Comparison of ENCODE assay signal across 8 mouse cellular contexts in genomic region chr2:30594641-30595379, GRCm38 (mm10). TPM values are rescaled to one million over a fixed set of nuclear protein-coding genes. Genes with fewer than 3 reads are reported as not detected.
DNase-seq lines count a peak whose midpoint lies in the region; ATAC-seq and TF ChIP-seq lines count a peak whose summit lies in the region.

Gene Cstad, plus strand, starts transcription at chr2:30595040.

- CTCF ChIA-PET in Patski (lab: Charles Lee), result interaction anchor here (0.8 to 1.2 kb wide), 3 partner anchors 20 to 200 kb away, joined by 3 read pairs; no protein-coding TSS in a partner anchor

- H3K9me3 ChIP-seq in hindbrain, embryonic 14.5 days (ENCODE audit: control insufficient read depth, low read length), result no peaks in the 10 kb centered on the region

- peaks cover 15% of the 10 kb centered on the region for H3K4me1 ChIP-seq in hindbrain, embryonic 14.5 days (replicated peaks; ENCODE audit: control insufficient read depth, insufficient read depth, low read length)

- no peaks in the 10 kb centered on the region for H3K36me3 ChIP-seq in hindbrain, embryonic 14.5 days (replicated peaks; ENCODE audit: control insufficient read depth, insufficient read depth)

- WGBS in hindbrain, embryonic 14.5 days, result 1% methylated on average over 39 of the region's 39 CpGs

- POLR2A ChIA-PET in Patski (lab: Charles Lee), result interaction anchor here (0.6 to 6.0 kb wide), 16 partner anchors 11 to 190 kb away, joined by 3 to 65 read pairs (median 4); partner anchors contain the start of gene Ier5l

- peak within 1 kb of the TSS; percentile 70 for H3K9ac ChIP-seq in hindbrain, embryonic 14.5 days

- H3K27me3 ChIP-seq in Patski, result no peaks in the 10 kb centered on the region
- H3K27me3 ChIP-seq in hindbrain, embryonic 14.5 days (ENCODE audit: control insufficient read depth, insufficient read depth, low read length), result no peaks in the 10 kb centered on the region

- in situ Hi-C loops in Patski (cut with MboI; ENCODE audit: low pct_unique_long_range_greater_than_20kb), result loop anchor here (5.0 kb wide), 2 partner anchors 113 to 122 kb away; no protein-coding TSS in a partner anchor

- peak within 1 kb of the TSS; percentile 60 for H3K4me2 ChIP-seq in hindbrain, embryonic 14.5 days (replicated peaks)

- ATAC-seq in Patski, result peak; percentile 33
- peak; percentile 64 for ATAC-seq in hindbrain, embryonic 14.5 days (ENCODE audit: low FRiP score)

- no peak for TF ChIP-seq CTCF in Patski (IDR thresholded peaks at IDR 0.05)

- H3K4me3 ChIP-seq in hindbrain, embryonic 14.5 days (replicated peaks; ENCODE audit: low read length), result peak within 1 kb of the TSS; percentile 40

- H3K27ac ChIP-seq in hindbrain, embryonic 14.5 days, result peak within 1 kb of the TSS; percentile 97

- DNase-seq in Patski (ENCODE audit: low read depth, low spot score), result no peak
- DNase-seq in cerebellum, adult 9-10 months, result peak; percentile 92
- DNase-seq in frontal cortex, postnatal 25 days (ENCODE audit: low spot score in 2 of 2), result peak; percentile 55 to 63
- peak; percentile 82 for DNase-seq in hindbrain, embryonic 14.5 days (ENCODE audit: low spot score)
- peak; percentile 75 to 78 for DNase-seq in layer of hippocampus, postnatal 36 days
- peak; percentile 76 for DNase-seq in lung, postnatal 14 days
- peak; percentile 65 for DNase-seq in ovary, postnatal 36 days (ENCODE audit: low spot score)
- DNase-seq in thymus, postnatal 14 days, result peak; percentile 94

RNA-seq across cellular contexts. Expression of gene Cstad, which starts in this region (rescaled TPM):
- polyA plus RNA-seq in Patski (2021), result 2.3 TPM
- polyA plus RNA-seq in hindbrain, embryonic 14.5 days (2014; fragmentation: Nextera tagmentation; extraction: Ambion mirVana), result 1.6 TPM in 1 of 2 replicates, not detected in the other
- total RNA-seq in layer of hippocampus, postnatal 36 days (2021), result 1 to 10 TPM; 3.5 to 4.0 TPM
